Mouse (Mus musculus) adrenal gland, postnatal 14 days (tissue): ENCODE measurements around the gene Slitrk3. TPM values are rescaled to one million over a fixed set of nuclear protein-coding genes. Genes with fewer than 3 reads are reported as not detected.
"Not testable (repeated sequence)": the region's sequence is repeated elsewhere in the genome, so short reads cannot be mapped to it uniquely, and the experiment has no call there.

Source experiments
- DNase-seq: peaks from one replicate; pipeline ENCODE4 v3.0.0; 2021; ENCODE audit warnings: mixed read lengths
- long read RNA-seq, 2 experiments: library from polyadenylated mRNA; stranded (forward); transcript quantifications; one replicate each; pipeline ENCODE4 v2.0.0; 2021
- total RNA-seq: library from RNA; stranded (reverse); gene quantifications from 2 replicates; pipeline ENCODE4 v1.2.3, GENCODE M21; 2021

The Slitrk3 gene
- total RNA-seq = 0.11 TPM in 1 of 2 replicates, not detected in the other
- long read RNA-seq, experiment 1 = 0 reads
- long read RNA-seq, experiment 2 = 0 reads

DNA sequence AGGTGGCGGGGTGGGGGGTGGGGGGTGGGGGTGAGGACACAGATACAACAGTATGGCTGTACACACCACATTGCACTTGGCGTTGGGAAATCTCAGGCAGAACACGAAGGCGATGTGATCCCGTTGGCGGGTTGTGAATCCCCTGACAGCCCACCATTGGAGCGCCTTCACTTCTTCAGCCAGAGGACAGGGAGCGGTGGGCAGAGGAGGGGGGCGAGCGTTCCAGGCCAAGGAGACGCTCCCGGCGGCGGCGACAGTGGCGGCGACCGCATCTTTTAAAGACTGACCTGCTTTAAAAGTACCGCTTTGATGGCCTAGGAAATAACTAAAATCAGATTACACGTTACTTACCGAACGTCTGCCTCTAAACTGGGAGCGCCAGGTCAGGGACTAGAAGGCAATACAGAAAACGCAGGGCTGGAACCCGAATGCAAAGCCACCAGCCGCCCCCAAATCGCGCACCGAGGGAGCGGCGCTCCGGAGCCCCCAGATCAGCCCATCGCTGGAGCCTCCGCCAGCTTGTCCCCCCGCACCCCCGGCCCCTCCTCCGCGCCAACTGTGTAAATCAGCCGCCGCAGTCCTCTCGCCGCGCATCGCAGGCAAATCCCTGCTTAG, at the start of gene Slitrk3:
Gene Slitrk3, minus strand, starts transcription at position 607 of the 615 bp plus-strand sequence.
- DNase-seq = no peak

DNA sequence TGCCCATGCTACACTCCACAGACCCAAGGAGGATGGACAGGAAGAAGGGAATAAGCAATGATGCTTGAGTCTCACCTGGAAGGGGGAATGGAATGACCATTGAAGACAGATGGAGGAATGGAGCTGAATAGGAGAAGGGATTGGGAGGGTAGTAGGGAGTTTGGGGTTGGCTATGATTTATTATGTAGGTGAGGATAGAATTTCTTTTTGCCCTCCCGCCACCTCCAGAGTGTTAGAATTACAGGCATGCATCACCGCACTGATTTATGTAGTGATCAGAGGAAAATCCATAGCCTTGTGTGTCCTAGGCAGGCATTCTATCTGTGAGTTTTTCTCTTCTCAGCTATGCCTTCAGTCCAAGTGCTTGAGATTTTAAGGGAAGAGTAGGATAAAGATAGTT, 36.8 kb upstream of the Slitrk3 start:
- DNase-seq = not testable (repeated sequence)

DNA sequence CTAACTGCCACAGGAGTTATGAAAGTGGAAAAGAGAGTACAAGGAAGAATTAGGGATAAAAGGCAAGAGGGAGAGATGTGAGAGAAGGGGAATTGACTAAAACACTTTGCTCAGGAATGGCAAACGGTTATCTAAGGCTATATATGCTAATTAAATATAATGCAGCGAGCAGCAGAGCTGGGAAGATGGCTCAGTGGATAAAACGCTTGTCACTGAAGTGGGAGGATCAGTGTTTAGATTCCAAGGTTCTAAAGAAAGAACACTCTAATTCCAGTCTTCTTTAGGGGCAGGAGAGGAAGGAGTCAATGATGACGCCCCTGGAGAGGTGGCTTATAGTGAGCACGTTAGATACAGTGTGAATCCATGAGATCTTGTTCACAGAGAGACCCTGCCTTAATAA, 27.0 kb upstream of the Slitrk3 start:
- no peak for DNase-seq

DNA sequence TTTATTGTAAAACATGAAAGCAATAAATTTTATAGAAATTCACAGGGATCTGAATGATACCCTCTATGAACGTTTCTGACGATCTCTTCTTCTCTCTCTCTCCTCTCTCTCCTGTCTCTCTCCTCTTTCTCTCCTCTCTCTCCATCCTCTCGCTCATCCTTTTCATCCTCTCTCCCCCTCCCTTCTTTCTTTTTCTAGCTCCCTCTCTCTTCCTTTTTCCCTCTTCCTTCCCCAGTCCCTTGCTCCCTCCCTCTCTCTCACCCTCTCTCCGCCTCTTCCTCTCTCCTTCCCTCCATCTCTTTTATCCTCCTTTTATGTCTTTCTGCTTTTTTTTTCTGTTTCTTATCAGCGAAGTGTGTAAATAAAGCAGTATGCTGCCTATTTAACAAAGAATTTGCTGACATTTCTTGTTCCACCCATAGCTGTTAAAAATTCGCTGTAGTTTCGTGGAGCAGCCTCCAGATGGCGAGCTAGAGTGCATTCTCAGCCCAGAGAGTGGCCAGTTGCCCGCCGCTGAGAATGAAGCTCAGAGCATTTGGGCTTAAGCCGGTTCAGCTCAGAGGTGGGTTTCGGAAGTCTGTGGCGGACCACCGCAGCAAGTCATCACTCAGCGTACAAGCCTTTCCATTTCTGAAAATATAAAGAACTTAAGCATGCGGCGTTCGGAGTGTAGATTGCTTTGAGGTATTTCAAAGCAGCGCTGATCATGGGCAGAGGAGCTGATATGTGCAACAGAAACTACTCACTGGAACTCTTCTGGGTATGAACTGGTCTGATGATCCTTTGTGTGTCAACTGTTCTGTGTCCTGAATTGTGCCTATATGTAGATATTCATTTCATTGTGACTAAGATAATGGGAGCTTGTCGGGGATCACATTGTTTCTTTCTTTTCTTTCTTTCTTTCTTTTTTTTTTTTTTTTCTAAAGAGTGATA, 8.5 kb upstream of the Slitrk3 start:
- peak; percentile 58 for DNase-seq

DNA sequence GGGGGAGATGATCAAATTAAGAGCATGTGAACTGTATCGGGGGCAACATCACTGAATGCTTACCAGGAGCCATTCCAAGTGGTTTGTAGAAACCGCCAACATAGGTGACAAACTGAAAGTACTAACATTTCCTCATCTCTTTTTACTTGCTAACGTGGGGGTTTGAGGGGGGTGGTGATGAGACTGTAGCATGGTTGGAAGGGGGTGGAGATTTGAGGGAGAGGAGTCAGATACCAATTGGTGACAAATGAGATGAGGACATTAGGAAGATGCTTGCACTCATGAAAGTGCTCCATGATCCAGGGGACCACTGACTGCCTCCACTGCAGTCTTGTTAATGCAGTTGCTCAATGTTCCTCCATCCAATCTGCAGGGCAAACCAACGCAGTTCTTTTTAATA, 587 bp upstream of the Slitrk3 start:
- DNase-seq = no peak

DNA sequence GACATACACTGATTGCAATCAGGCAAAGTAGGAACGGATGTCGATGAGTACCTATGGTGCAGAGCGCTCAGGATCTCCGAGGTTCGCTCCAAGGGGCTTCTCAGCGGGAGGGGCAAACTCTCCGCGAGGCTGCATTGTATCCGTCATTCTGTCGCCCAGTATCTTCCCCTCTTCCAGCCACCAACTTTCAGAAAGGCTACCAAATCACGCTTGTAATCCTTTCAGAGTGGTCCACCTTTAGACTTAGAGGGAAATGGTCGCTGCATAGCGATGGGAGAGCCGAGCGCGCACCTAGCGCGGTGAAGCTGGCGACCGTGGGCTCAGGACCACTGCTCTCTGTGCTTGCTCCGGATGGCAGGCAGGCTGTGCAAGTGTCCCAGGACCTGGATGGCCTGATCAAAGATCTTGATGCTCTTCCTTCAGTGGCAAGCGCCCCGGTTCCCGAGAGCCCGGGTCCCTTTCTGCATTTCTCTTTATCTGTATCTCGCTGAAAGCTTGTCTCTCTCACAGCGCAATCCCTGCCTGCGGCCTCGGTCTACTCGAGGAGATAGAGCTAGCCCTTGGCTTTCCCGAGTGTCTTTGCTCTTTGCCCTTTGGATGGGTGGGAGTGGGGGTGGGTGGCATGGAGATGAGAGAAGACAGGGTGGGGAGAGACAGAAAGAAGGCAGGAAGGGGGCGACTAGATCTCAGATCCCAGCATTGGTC, 959 bp downstream of the Slitrk3 start:
- no peak for DNase-seq

DNA sequence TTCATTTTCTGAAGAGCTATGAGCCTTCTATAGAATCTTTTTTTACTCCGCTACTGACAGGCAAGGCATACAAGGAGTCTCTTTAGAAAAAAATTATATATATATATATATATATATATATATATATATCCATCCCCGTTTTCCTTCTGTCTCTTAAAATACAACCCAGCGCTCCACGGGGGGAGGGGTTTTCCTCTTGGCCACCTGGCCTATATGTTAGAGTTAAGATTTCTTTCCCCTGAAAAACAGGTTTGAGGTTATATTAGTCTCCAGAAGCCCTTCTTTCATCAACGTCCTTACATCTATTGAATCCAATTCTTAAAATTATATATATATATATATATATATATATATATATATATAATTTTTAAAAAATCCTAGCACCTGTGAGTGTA, 1.6 kb downstream of the Slitrk3 start:
- DNase-seq = no peak

DNA sequence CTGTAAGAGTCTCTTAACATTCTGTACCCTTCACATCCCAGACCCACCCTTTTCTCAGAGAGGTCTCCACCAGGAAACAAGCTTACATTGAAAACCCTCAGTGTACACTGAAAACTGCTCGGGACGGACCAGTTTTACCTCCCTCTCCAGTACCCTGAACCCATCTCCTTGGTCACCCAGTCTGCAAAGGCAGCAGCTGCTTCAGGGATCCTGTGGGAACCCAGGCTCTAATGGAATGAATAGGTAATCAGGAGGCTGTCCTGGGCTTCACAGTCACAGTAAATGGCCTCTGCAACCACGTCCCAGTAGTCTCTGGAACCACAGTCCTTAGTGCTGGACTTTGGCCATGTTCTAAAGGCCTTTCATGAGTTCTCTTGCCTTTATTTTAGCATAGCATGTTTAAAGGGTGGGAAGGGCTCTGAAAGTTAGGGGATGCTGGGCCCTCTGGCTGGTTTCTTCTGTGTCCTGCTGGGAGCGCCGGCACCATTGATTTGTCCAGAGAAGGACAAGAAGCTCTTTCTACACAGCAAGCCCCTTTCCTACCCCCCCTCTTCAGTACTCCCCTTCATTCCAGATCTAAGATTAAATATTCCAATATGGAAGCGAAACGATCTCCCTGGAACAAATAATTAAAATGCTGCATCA, 2.1 kb downstream of the Slitrk3 start:
- DNase-seq = no peak

GRCm38 (mm10) chr3:73053451-73053931, 4.1 kb downstream of the Slitrk3 start:
- DNase-seq = no peak

DNA sequence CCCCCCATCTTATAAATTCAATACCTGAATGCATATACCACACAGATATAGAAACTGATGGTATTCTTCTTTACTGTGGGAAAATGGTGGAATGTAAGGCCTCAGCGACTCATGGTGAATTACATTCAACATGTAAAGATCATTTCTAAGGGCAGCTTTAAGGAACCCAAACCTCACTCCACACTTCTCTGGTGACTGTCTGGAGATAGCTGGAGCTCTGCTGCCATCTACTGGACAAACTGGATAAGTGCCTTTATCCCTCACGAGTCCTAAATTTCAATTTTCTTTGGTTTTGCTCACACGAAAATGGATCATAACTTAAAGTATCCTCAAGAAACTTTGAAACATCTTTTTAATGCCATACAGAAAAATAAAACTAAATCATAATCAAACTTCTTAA, 11.4 kb downstream of the Slitrk3 start:
- peak; percentile 63 for DNase-seq

DNA sequence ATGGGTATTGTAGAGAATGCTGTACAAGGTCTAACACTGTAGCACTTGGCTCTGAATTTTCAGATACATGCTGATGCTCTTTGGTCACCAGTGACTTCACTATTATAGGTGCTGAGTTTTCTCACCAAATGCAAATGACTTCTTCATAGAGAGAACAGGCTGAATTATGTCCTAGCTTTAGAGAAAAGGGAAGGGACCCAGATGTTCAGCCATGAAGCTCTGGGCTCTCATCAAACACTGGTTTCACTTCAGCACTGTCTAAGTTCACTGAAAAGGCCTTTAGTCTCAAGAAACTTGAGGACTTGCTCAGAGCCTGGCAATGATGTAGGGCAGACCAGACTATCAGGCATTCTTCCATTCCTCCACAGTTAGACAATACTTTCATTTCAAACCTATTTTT, 15.3 kb downstream of the Slitrk3 start:
- no peak for DNase-seq

GRCm38 (mm10) chr3:73006045-73006444, 51.6 kb downstream of the Slitrk3 start:
- no peak for DNase-seq

DNA sequence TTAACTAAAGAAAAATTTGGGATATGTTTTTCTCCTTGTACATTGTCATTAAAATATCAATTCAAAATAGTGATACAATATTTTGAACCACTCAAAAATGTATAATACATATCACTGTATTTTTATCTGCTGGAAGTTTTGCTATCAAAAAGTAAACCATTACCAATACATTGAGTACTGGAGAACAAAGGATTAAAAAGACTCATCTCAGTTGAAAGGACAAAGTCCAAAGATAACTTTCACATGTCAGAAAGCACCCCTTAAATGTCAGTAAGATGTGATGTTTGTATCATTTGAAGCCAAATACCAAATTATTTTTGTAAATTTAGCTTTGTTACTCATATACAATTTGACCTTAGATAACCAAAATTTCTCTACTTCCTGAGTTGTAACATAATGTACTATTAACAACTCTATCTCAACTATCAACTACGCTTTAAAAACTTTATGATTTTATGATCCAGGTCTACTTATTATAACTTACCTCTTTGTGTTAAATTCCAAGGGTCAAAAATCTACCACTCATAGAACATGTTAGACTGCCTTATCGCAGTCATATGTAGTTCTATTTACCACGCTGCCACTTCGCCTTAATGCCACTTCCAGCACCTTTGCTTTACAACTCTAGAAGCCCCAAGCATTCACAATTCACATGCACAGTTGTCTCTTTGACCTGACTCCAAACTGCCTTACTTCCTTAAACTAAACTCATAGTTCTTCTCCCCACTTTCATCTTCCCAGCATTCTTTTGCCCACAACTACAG, 54.5 kb downstream of the Slitrk3 start:
- DNase-seq = no peak

DNA sequence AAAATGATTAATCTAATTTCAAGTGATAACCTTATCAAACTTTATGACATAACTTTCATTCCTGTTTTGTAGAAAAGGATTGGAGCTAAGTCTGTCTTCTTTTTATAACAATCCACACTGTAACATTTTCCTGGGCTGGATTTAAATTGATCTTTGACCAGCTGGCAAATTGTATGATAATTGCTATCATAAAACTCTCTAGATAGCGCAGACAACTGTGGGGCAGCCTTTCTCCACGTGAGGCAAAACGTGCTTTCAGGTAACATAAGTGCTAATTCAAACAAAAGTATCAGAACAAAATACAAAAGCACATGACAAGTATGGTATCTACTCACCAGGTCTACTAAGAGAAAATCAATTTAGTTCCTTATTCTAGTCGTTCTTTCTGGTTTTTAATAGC, 60.1 kb downstream of the Slitrk3 start:
- DNase-seq = no peak

Other genes with a start within 250 kb of the Slitrk3 start
- gene Sis, start 89.9 kb downstream of the Slitrk3 start, total RNA-seq = not detected in 2 replicates